Mouse (Mus musculus): ENCODE data around the gene Spink2.

GRCm38 (mm10) chr5:77156938-77157337, 54.3 kb downstream of the Spink2 start:
- TF ChIP-seq POLR2A (IDR thresholded peaks at IDR 0.05; ENCODE audit: extremely low read depth, insufficient read depth, low read length): no peak
- no peak for TF ChIP-seq CTCF (IDR thresholded peaks at IDR 0.05; ENCODE audit: low read depth, low read length)
